Mouse (Mus musculus): ENCODE measurements around the gene Nfam1. TPM values are rescaled to one million over a fixed set of nuclear protein-coding genes. Genes with fewer than 3 reads are reported as not detected.

Gene Nfam1
- polyA plus RNA-seq, 1 experiment from 2014 or later = 2.3 TPM

- no peaks in the 10 kb centered on the region for H3K9me3 ChIP-seq
- peaks cover 94% of the 10 kb centered on the region for H3K27me3 ChIP-seq (ENCODE audit: poor library complexity, severe bottlenecking)
- H3K4me3 ChIP-seq = no peak overlapping the region
- peaks cover 43% of the 10 kb centered on the region for H3K4me1 ChIP-seq
- H3K36me3 ChIP-seq (replicated peaks) = no peaks in the 10 kb centered on the region
- 59% methylated on average over 15 of the region's 15 CpGs for WGBS
- no peak overlapping the region for H3K27ac ChIP-seq
- no peak for DNase-seq (ENCODE audit: extremely low spot score, low spot score)
Observed at GRCm38 (mm10) chr15:83007346-83007920, 25.7 kb downstream of the Nfam1 start.

GRCm38 (mm10) chr15:83002665-83003548 lies 30.2 kb downstream of the Nfam1 start:
- Histone ChIP-seq H3K9me3 (no peaks in the 10 kb centered on the region), H3K4me1 (peaks cover 43% of the 10 kb centered on the region), H3K4me3 (no peak overlapping the region), H3K27ac (peak overlapping the region; percentile 51; the same call in 1 of the 2 replicates), H3K27me3 (ENCODE audit: poor library complexity, severe bottlenecking) (peaks cover 94% of the 10 kb centered on the region), H3K36me3 (replicated peaks) (no peaks in the 10 kb centered on the region)
- 39% methylated on average over 12 of the region's 12 CpGs for WGBS
- DNase-seq (ENCODE audit: extremely low spot score, low spot score) = peak; percentile 61

DNA sequence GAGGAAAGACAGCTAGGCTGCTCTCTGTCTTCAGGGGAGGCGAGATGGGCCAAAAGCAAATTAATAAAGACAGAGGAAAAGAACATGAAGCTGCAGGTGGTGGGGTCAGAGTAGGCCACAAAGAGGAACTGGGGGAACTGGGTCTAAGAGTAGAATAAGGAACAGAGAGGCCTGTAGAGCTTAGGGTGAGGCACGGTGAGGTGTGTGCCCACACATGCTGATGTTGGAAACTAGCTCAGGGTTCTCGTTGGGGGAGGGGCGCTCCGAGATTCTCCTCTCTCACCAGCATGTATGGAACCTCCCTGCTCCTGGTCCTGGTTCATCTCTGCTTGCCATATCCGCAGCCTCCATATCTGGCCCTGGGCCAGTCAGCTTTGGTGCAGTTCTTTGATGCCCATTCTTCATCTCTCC lies 34.3 kb downstream of the Nfam1 start:
- Histone ChIP-seq H3K36me3 (replicated peaks) (no peaks in the 10 kb centered on the region), H3K4me3 (no peak overlapping the region), H3K27me3 (ENCODE audit: poor library complexity, severe bottlenecking) (peaks cover 100% of the 10 kb centered on the region), H3K4me1 (peaks cover 71% of the 10 kb centered on the region), H3K27ac (no peak overlapping the region), H3K9me3 (no peaks in the 10 kb centered on the region)
- 85% methylated on average over 6 of the region's 6 CpGs for WGBS
- no peak for DNase-seq (ENCODE audit: extremely low spot score, low spot score)

- peaks cover 99% of the 10 kb centered on the region for H3K27me3 ChIP-seq (ENCODE audit: poor library complexity, severe bottlenecking)
Observed at GRCm38 (mm10) chr15:82996431-82996830, 36.7 kb downstream of the Nfam1 start.

DNA sequence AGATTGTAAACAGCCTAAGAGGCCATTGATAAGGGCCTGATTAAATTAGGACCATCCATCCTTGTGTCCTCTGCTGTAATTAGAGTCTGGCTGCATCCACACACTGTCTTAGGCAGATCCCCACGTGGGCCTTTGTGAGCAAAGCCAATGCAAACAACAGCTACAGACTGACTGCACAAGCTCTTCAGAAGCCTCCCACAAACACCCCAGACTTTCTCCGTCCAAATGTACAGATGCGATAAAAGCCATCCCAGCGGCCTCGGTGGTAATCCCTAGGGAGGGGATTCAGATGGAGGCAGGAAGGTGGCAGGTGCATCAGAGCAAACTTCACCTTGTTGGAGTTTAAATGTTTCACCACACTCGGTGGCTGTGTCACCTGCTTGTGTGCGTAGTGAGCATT lies 37.9 kb downstream of the Nfam1 start:
- Histone ChIP-seq H3K27me3 (ENCODE audit: poor library complexity, severe bottlenecking) (peaks cover 99% of the 10 kb centered on the region), H3K9me3 (no peaks in the 10 kb centered on the region), H3K27ac (peak overlapping the region; percentile 40; the same call in 1 of the 2 replicates), H3K4me3 (no peak overlapping the region), H3K4me1 (peaks cover 65% of the 10 kb centered on the region), H3K36me3 (replicated peaks) (no peaks in the 10 kb centered on the region)
- WGBS = 58% methylated on average over 7 of the region's 7 CpGs
- DNase-seq (ENCODE audit: extremely low spot score, low spot score) = no peak

More at GRCm38 (mm10) chr15:82996431-82996830, 36.7 kb downstream of the Nfam1 start:
- Histone ChIP-seq H3K27ac (no peak overlapping the region), H3K36me3 (replicated peaks) (no peaks in the 10 kb centered on the region), H3K4me3 (no peak overlapping the region), H3K9me3 (no peaks in the 10 kb centered on the region), H3K4me1 (peaks cover 62% of the 10 kb centered on the region)
- no peak for DNase-seq (ENCODE audit: extremely low spot score, low spot score)

DNA sequence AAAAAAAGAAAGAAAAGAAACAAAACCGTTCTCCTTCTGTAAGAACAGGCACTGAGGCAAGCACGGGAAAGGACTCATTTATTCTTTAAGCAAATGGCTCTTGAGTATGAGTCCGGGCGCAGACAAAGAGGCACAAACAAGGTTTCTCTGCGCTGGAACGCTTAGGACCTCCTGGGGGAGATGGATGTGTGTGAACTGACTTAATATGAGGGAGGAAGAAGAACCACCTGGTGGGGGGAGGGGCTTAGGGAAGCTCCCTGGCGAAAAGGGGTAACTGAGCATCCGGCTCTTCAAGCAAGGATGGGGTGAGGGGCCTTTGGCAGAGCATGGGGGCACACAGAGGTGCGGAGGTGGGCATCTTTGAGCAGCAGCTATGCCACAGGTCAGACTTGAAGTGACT lies 40.2 kb downstream of the Nfam1 start:
- H3K9me3 ChIP-seq = no peaks in the 10 kb centered on the region
- H3K36me3 ChIP-seq (replicated peaks) = no peaks in the 10 kb centered on the region
- 0 out of 2 replicates have a peak overlapping the region, but pooled peaks have one; percentile 20 for H3K27ac ChIP-seq
- H3K27me3 ChIP-seq (ENCODE audit: poor library complexity, severe bottlenecking) = peaks cover 99% of the 10 kb centered on the region
- no peak overlapping the region for H3K4me3 ChIP-seq
- no peak for DNase-seq (ENCODE audit: extremely low spot score, low spot score)
- 56% methylated on average over 9 of the region's 9 CpGs for WGBS
- H3K4me1 ChIP-seq = peaks cover 74% of the 10 kb centered on the region

- H3K27me3 ChIP-seq (ENCODE audit: poor library complexity, severe bottlenecking) = peaks cover 96% of the 10 kb centered on the region
Observed at GRCm38 (mm10) chr15:82992079-82992783, 40.9 kb downstream of the Nfam1 start.

DNA sequence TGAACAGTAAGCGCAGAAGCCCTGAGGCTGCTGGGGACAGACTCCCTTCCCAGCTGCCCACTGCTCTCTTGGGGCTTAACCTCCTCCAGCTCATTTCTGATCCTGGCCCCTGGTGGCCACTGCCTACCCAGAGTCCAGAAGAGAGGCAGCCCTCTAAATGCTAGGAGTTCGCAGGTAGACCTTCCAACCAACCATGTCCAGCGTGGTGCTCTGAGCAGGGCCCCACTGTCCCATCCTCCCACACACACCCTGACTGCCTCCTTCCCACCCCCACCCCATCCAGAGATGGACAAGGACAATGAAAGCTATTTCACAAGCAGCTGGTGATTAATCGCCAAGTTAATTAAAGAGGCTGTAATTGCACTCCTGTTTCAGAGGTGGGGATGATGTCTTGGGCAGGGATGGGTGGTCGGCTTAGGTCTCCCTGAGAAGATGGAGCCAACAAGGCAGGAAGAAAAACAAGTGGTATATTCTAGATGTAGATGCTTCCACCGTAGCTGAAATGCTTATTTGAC lies 43.9 kb downstream of the Nfam1 start:
- no peaks in the 10 kb centered on the region for H3K36me3 ChIP-seq (replicated peaks)
- peaks cover 96% of the 10 kb centered on the region for H3K27me3 ChIP-seq (ENCODE audit: poor library complexity, severe bottlenecking)
- no peak overlapping the region for H3K4me3 ChIP-seq
- WGBS = 62% methylated on average over 6 of the region's 6 CpGs
- H3K9me3 ChIP-seq = no peaks in the 10 kb centered on the region
- DNase-seq (ENCODE audit: extremely low spot score, low spot score) = no peak
- peaks cover 76% of the 10 kb centered on the region for H3K4me1 ChIP-seq
- H3K27ac ChIP-seq = 0 out of 2 replicates have a peak overlapping the region, but pooled peaks have one; percentile 31

More at GRCm38 (mm10) chr15:82992079-82992783, 40.9 kb downstream of the Nfam1 start:
- H3K9me3 ChIP-seq = no peaks in the 10 kb centered on the region
- H3K4me1 ChIP-seq = peaks cover 75% of the 10 kb centered on the region
- 71% methylated on average over 13 of the region's 13 CpGs for WGBS
- no peak overlapping the region for H3K4me3 ChIP-seq
- H3K36me3 ChIP-seq (replicated peaks) = no peaks in the 10 kb centered on the region
- no peak for DNase-seq (ENCODE audit: extremely low spot score, low spot score)
- H3K27ac ChIP-seq = peak overlapping the region; percentile 61

- Histone ChIP-seq H3K27me3 (ENCODE audit: poor library complexity, severe bottlenecking) (peaks cover 87% of the 10 kb centered on the region), H3K4me1 (peaks cover 87% of the 10 kb centered on the region), H3K4me3 (peak within 1 kb of the TSS; percentile 59), H3K27ac (peak within 1 kb of the TSS; percentile 74), H3K9me3 (no peaks in the 10 kb centered on the region), H3K36me3 (replicated peaks) (no peaks in the 10 kb centered on the region)
- DNase-seq (ENCODE audit: extremely low spot score, low spot score) = peak; percentile 93
- 0% methylated on average over 20 of the region's 20 CpGs for WGBS
Observed at GRCm38 (mm10) chr15:82987732-82988112, 45.4 kb downstream of the Nfam1 start, which contains the start of gene Tcf20. Tcf20 (minus strand) TSS chr15:82987872.

DNA sequence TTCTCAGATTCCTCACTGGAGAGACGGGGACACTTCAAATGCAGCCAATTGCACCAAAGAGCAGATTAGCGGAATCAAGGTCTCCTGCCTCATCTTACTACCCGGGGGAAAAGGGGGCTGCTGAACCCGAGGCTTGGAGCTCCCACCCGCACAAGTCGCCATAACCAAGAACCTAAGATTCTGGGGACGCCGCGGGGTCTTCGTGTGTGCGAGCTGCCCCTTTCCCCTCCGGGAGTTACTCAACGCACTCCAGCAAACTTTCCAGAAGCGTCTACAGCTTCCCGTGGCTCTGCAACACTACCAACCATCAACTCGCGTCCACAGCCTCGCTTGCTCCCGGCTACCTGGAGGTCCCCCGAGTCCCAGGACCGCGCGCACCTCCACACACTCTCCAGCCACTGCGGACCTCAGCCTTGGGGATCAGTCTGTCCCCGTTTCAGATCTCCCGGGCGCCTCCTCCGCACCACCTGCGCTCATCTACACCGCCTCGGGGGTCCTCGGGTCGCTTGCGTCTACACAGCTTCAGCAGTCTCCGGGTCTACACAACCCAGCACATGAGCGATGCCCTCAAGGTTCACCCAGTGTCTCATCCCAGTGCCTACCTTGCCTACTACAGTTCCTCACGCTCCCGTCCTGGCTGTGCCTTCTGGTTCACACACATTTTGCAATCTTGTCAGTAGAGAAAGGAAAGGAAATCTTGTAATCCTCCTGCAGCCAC lies 45.9 kb downstream of the Nfam1 start:
- no peaks in the 10 kb centered on the region for H3K9me3 ChIP-seq
- H3K27ac ChIP-seq = peak overlapping the region; percentile 74
- peaks cover 87% of the 10 kb centered on the region for H3K4me1 ChIP-seq
- under 1% methylated on average over 38 of the region's 38 CpGs for WGBS
- DNase-seq (ENCODE audit: extremely low spot score, low spot score) = peak; percentile 65
- H3K36me3 ChIP-seq (replicated peaks) = no peaks in the 10 kb centered on the region
- H3K27me3 ChIP-seq (ENCODE audit: poor library complexity, severe bottlenecking) = peaks cover 84% of the 10 kb centered on the region
- H3K4me3 ChIP-seq = peak overlapping the region; percentile 59

- Histone ChIP-seq H3K4me3 (no peak overlapping the region; the same call in 1 of the 2 replicates), H3K27ac (peak overlapping the region; percentile 84), H3K4me1 (peaks cover 86% of the 10 kb centered on the region), H3K36me3 (replicated peaks) (no peaks in the 10 kb centered on the region), H3K9me3 (no peaks in the 10 kb centered on the region), H3K27me3 (ENCODE audit: poor library complexity, severe bottlenecking) (peaks cover 84% of the 10 kb centered on the region)
- no peak for DNase-seq (ENCODE audit: extremely low spot score, low spot score)
- WGBS = 73% methylated on average over 7 of the region's 7 CpGs
Observed at GRCm38 (mm10) chr15:82984574-82984973, 48.5 kb downstream of the Nfam1 start.

GRCm38 (mm10) chr15:82984097-82984496 lies 49.0 kb downstream of the Nfam1 start:
- no peaks in the 10 kb centered on the region for H3K36me3 ChIP-seq (replicated peaks)
- no peaks in the 10 kb centered on the region for H3K9me3 ChIP-seq
- whole genome bisulfite sequencing = 5% methylated on average over 4 of the region's 4 CpGs
- peaks cover 84% of the 10 kb centered on the region for H3K27me3 ChIP-seq (ENCODE audit: poor library complexity, severe bottlenecking)
- H3K4me1 ChIP-seq = peaks cover 82% of the 10 kb centered on the region
- H3K27ac ChIP-seq = peak overlapping the region; percentile 84
- DNase-seq (ENCODE audit: extremely low spot score, low spot score) = no peak
- peak overlapping the region; percentile 39 for H3K4me3 ChIP-seq
